Mouse (Mus musculus) forebrain, embryonic 16.5 days (tissue): ENCODE data around the gene Lrrc3b. TPM values are rescaled to one million over a fixed set of nuclear protein-coding genes. Genes with fewer than 3 reads are reported as not detected.

Source experiments
- ATAC-seq: fragments of 200-750 bp; cut with Nextera tagmentation; 2 replicates; pipeline ENCODE4 v1.8.0; 2017; ENCODE audit warnings: mild to moderate bottlenecking, moderate library complexity
- H3K27ac ChIP-seq: fragments of 300-500 bp; sonication (generic); 2 replicates; pipeline ENCODE4 v1.5.1; 2014; ENCODE audit warnings: low read length, control low read depth
- H3K27me3 ChIP-seq: fragments of 300-500 bp; sonication (generic); replicated peaks from 2 replicates; pipeline ENCODE4 v1.6.1; 2014; ENCODE audit warnings: low read length; ENCODE audit not compliant: control insufficient read depth, insufficient read depth
- H3K36me3 ChIP-seq: fragments of 300-500 bp; sonication (generic); 2 replicates; pipeline ENCODE4 v1.6.1; 2014; ENCODE audit not compliant: control insufficient read depth, insufficient read depth
- H3K4me1 ChIP-seq: fragments of 300-500 bp; sonication (generic); replicated peaks from 2 replicates; pipeline ENCODE4 v1.6.1; 2014; ENCODE audit warnings: low read length; ENCODE audit not compliant: control insufficient read depth, insufficient read depth
- H3K4me2 ChIP-seq: fragments of 300-500 bp; sonication (generic); 2 replicates; pipeline ENCODE4 v1.6.1; 2014; ENCODE audit warnings: mild to moderate bottlenecking, low read length, control low read depth
- H3K4me3 ChIP-seq: fragments of 300-500 bp; sonication (generic); replicated peaks from 2 replicates; pipeline ENCODE4 v1.5.1; 2014; ENCODE audit warnings: mild to moderate bottlenecking, low read length, control low read depth
- H3K9ac ChIP-seq: fragments of 300-500 bp; sonication (generic); replicated peaks from 2 replicates; pipeline ENCODE4 v1.6.1; 2014; ENCODE audit warnings: low read depth, low read length, control low read depth
- H3K9me3 ChIP-seq: fragments of 300-500 bp; sonication (generic); 2 replicates; pipeline ENCODE4 v1.6.1; 2016; ENCODE audit warnings: low read length; ENCODE audit not compliant: control insufficient read depth
- WGBS: fragments of 180-500 bp; shearing (Covaris S2); extraction: QIAGEN DNeasy Blood & Tissue Kit; methylation state at CpG from one replicate; pipeline ENCODE4 v1.1.7; 2014; 5-methylcytosine and 5-hydroxymethylcytosine counted together
- polyA plus RNA-seq: library from polyadenylated mRNA; unstranded; fragments of >200 nt; fragmentation: Nextera tagmentation; extraction: Ambion mirVana; gene quantifications from 2 replicates; pipeline ENCODE4 v1.2.1, GENCODE M21; 2015

Gene Lrrc3b
- polyA plus RNA-seq, 1 experiment from 2014 or later, result 10.1 TPM

DNA sequence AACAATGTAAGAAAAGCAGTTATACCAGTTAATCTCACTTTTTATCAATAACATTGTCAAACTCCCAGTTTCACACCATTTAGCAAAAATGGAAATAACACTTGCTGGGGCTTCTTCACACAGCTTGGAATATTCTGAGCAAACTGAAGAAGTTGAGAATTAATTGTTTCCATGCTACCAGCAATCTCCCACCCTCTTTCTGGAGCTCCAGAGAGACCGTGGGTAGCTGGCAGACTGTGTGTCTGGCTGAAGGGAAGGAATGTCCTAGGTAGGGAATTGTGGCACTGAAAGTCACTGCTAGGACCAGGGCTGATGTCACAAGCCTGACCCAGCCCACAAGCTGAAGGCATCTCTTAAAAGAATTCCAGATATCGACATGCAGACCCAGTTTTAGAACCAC, 53.3 kb downstream of the Lrrc3b start:
- 85% methylated on average over 2 of the region's 2 CpGs for WGBS
- Histone ChIP-seq H3K4me2 (no peak overlapping the region), H3K4me1 (no peaks in the 10 kb centered on the region), H3K4me3 (no peak overlapping the region), H3K9ac (no peak overlapping the region), H3K9me3 (no peaks in the 10 kb centered on the region), H3K27me3 (no peaks in the 10 kb centered on the region), H3K36me3 (no peaks in the 10 kb centered on the region), H3K27ac (no peak overlapping the region)
- no peak for ATAC-seq

DNA sequence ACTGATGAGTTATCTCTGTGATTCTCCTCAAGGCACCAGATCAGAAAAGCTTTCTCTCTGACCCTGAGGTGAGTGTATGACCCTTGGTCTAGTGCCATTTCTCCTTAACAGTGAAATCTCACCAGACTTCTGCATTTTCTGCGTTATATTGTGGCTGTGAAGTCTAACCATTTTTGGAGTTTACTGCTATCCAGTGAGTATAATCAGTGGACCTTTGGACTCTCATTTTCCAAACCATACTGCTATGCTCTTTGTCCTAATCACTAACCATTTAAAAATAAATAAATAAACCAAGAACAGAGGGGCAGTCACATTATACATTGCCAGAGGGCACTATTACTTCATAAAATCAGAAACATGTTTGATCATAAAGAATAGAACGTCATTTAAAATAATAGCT, 53.8 kb downstream of the Lrrc3b start:
- Histone ChIP-seq H3K36me3 (no peaks in the 10 kb centered on the region), H3K4me2 (no peak overlapping the region), H3K27me3 (no peaks in the 10 kb centered on the region), H3K9ac (no peak overlapping the region), H3K9me3 (no peaks in the 10 kb centered on the region), H3K4me3 (no peak overlapping the region), H3K27ac (no peak overlapping the region), H3K4me1 (no peaks in the 10 kb centered on the region)
- 94% methylated on average over 2 of the region's 2 CpGs for WGBS
- ATAC-seq, result no peak

DNA sequence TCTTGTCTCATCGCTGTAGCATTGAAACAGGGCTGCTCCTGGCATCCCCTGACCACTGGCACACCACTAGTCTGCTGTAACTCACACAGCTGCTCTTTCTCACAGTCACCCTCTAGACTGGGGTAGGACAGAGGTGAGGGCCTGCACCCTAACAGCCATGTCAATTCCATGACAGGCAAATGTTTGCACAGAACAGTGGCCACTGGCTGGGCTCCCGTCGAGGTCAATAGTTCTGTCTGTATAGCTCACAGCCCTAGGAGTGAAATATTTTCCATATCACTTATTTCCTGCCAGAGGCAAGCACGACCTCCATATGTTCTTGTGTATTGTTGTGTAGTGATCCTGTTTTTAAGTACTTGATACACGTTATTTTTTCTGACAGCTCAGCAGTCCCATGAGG, 54.3 kb downstream of the Lrrc3b start:
- no peaks in the 10 kb centered on the region for H3K9me3 ChIP-seq
- H3K9ac ChIP-seq, result no peak overlapping the region
- H3K4me1 ChIP-seq, result no peaks in the 10 kb centered on the region
- no peak overlapping the region for H3K4me2 ChIP-seq
- no peaks in the 10 kb centered on the region for H3K27me3 ChIP-seq
- no peaks in the 10 kb centered on the region for H3K36me3 ChIP-seq
- H3K27ac ChIP-seq, result no peak overlapping the region
- no peak overlapping the region for H3K4me3 ChIP-seq
- no peak for ATAC-seq
- 85% methylated on average over 5 of the region's 5 CpGs for WGBS

DNA sequence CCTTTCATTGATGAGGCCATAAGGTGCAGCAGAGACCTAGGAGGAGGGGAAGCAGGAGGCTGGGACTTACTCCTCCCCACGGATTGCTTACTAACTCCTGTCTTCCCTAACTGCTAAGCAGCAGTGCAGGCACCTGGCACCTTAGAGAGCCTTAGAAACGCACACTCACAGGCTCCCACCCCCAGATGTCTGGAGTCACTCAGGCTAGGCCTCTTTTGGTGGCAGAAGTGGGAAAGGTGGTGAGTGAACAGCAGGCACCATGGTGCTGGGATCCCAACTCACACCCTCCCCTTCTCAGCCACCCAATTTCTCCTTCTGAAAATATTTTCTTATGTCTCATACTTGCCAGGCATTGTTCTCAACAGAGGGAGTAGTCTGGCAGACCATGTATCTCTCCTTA, 55.7 kb downstream of the Lrrc3b start:
- no peak overlapping the region for H3K27ac ChIP-seq
- H3K9me3 ChIP-seq, result no peaks in the 10 kb centered on the region
- no peaks in the 10 kb centered on the region for H3K4me1 ChIP-seq
- ATAC-seq, result no peak
- H3K9ac ChIP-seq, result no peak overlapping the region
- H3K4me2 ChIP-seq, result no peak overlapping the region
- H3K36me3 ChIP-seq, result no peaks in the 10 kb centered on the region
- H3K27me3 ChIP-seq, result no peaks in the 10 kb centered on the region
- no peak overlapping the region for H3K4me3 ChIP-seq
- WGBS, result 49% methylated on average over 2 of the region's 2 CpGs

DNA sequence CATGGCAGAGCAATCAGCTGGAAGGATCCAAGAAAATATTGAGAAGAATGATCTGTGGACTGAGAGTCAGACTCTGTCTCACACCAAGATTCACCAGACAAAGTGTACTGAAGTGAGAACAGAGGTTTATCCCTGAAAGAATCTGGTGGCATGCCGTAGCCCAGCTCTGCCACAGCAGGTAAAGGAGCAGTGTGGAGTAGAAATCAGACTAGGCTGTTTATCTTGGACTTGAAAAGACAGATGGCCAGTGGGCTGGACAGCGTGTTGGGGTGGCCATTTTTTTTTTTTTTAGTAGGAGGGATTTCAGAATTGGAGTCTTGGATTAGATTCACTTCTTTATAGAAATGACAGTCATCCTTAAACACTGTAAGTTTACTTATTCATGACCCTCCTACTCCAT, 61.4 kb downstream of the Lrrc3b start:
- Histone ChIP-seq H3K4me2 (no peak overlapping the region), H3K4me1 (no peaks in the 10 kb centered on the region), H3K4me3 (no peak overlapping the region), H3K27ac (no peak overlapping the region), H3K36me3 (no peaks in the 10 kb centered on the region), H3K9me3 (no peaks in the 10 kb centered on the region), H3K27me3 (no peaks in the 10 kb centered on the region), H3K9ac (no peak overlapping the region)
- no peak for ATAC-seq
- 89% methylated on average over 2 of the region's 2 CpGs for WGBS

DNA sequence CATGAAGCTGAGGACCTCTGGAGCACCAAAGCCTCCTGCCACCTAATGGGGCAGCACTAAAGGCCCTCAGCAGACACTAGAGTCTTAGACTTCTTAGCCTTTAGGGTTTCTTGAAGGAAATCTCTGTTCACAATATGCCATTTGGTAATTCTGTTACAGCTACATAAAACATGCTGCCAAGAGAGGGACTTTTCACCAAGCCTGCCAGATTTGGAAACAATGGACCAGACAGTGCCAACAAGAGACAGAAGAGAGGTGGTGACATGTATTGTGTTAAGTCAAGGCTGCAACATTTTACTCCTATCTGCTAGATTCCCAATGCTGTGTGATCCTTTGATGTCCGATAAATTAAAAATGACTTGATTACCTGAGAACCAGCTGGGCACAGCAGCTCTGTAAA, 62.0 kb downstream of the Lrrc3b start:
- no peaks in the 10 kb centered on the region for H3K4me1 ChIP-seq
- H3K27ac ChIP-seq, result no peak overlapping the region
- WGBS, result 85% methylated on average over 1 of the region's 1 CpGs
- no peak overlapping the region for H3K9ac ChIP-seq
- H3K4me3 ChIP-seq, result no peak overlapping the region
- no peaks in the 10 kb centered on the region for H3K9me3 ChIP-seq
- H3K36me3 ChIP-seq, result no peaks in the 10 kb centered on the region
- H3K27me3 ChIP-seq, result no peaks in the 10 kb centered on the region
- no peak overlapping the region for H3K4me2 ChIP-seq
- no peak for ATAC-seq

DNA sequence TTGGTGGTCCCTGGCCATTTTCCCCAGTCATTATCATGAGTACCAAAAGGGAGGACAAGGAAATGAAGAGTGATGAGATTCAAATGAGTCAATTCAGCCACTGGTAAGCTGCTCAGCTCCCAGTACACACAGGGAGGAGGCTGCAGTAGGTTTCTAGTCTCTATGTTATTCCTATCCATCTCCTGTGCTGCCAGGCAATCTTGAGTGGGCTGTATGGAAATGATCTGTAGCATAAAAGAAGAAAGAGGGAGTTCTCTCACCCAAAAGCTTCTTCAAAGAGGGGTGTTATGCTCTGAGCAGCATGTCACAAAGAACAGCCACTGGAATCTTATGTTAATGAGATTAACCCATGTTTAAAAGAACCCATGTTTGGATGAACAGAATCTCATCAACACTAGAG, 64.5 kb downstream of the Lrrc3b start:
- no peaks in the 10 kb centered on the region for H3K9me3 ChIP-seq
- no peaks in the 10 kb centered on the region for H3K4me1 ChIP-seq
- H3K36me3 ChIP-seq, result no peaks in the 10 kb centered on the region
- H3K27me3 ChIP-seq, result no peaks in the 10 kb centered on the region
- no peak overlapping the region for H3K27ac ChIP-seq
- no peak overlapping the region for H3K9ac ChIP-seq
- no peak for ATAC-seq
- no peak overlapping the region for H3K4me2 ChIP-seq
- no peak overlapping the region for H3K4me3 ChIP-seq

DNA sequence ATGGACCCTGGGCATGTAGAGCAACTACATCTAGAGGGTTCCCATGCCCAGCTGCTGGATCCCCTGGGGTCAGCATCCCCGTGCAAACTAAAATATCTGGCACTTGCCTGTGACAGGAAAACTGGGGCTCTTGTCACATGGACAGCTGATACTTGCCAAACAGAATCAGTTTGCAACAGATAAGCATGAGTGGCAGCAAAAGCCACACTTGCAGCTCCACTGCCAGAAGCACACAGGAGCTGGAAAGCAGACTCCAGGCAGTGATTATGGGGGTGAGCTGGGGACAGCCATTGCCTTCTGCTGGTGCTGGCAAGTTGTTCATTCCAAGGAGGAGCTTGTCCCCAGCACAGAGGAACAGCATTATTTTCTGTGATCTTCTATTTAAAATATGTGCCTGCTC, 65.8 kb downstream of the Lrrc3b start:
- no peak overlapping the region for H3K4me3 ChIP-seq
- H3K4me1 ChIP-seq, result no peaks in the 10 kb centered on the region
- no peak for ATAC-seq
- H3K9ac ChIP-seq, result no peak overlapping the region
- no peak overlapping the region for H3K4me2 ChIP-seq
- no peak overlapping the region for H3K27ac ChIP-seq
- no peaks in the 10 kb centered on the region for H3K27me3 ChIP-seq
- 79% methylated on average over 1 of the region's 1 CpGs for WGBS
- H3K36me3 ChIP-seq, result no peaks in the 10 kb centered on the region
- H3K9me3 ChIP-seq, result no peaks in the 10 kb centered on the region

DNA sequence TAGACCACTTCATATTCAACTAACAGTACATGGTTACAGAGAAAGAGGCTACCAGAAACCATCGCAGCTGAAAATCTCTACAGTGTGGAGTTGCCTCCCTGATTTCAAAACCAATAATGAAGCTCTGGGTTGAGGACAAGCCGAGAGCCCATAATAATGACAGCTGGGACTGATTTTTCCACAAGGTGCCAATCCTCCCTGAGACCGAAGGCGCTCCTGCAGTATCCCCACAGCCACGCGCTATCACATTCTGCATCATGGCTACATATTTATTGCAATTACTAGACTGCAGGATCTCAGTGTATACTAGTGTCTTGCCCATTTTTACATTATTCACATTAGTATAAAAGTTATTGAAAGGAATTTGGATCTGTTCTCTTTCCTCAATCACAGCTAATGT, 73.7 kb downstream of the Lrrc3b start:
- Histone ChIP-seq H3K36me3 (no peaks in the 10 kb centered on the region), H3K9me3 (no peaks in the 10 kb centered on the region), H3K4me3 (no peak overlapping the region), H3K4me1 (no peaks in the 10 kb centered on the region), H3K27me3 (no peaks in the 10 kb centered on the region), H3K27ac (no peak overlapping the region), H3K4me2 (no peak overlapping the region), H3K9ac (no peak overlapping the region)
- no peak for ATAC-seq
- 96% methylated on average over 6 of the region's 6 CpGs for WGBS

DNA sequence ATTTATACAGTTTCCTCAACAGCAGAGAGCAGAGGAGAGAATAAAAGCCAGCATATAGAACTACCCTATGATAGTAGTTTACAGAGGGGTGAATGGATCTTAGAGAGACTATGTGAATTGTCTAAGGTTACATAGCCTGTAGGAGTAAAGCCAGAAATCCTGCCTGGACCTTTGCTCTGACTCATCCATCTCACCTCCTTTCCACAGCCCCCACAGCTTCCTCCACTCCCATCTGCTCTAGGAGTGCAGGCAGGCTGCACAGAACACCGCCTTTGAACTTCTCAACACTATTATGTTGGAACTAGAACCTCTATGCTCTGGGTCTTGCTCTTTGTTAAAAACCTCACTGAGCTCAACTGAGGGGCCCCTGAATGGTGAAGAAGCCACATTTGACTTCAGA, 78.9 kb downstream of the Lrrc3b start:
- no peak overlapping the region for H3K27ac ChIP-seq
- H3K4me3 ChIP-seq, result no peak overlapping the region
- H3K9me3 ChIP-seq, result no peaks in the 10 kb centered on the region
- no peaks in the 10 kb centered on the region for H3K4me1 ChIP-seq
- H3K9ac ChIP-seq, result no peak overlapping the region
- no peaks in the 10 kb centered on the region for H3K27me3 ChIP-seq
- WGBS, result 87% methylated on average over 1 of the region's 1 CpGs
- no peak for ATAC-seq
- no peak overlapping the region for H3K4me2 ChIP-seq
- no peaks in the 10 kb centered on the region for H3K36me3 ChIP-seq
